Mouse (Mus musculus) liver, postnatal 0 days (tissue): Measurements from ENCODE around the gene Gfi1. TPM values are rescaled to one million over a fixed set of nuclear protein-coding genes. Genes with fewer than 3 reads are reported as not detected.

Experiments used
- ATAC-seq: fragments of 200-750 bp; cut with Nextera tagmentation; 2 replicates; pipeline ENCODE4 v1.8.0; 2017; ENCODE audit warnings: mild to moderate bottlenecking, moderate library complexity
- DNase-seq: peaks from one replicate; pipeline ENCODE4 v3.0.0-alpha.2; 2016
- H3K27ac ChIP-seq: fragments of 300-500 bp; sonication (generic); 2 replicates; pipeline ENCODE4 v1.5.1; 2014; ENCODE audit warnings: antibody characterized with exemption, moderate library complexity, mild to moderate bottlenecking, low read depth
- H3K27me3 ChIP-seq: fragments of 300-500 bp; sonication (generic); 2 replicates; pipeline ENCODE4 v1.6.1; 2014; ENCODE audit warnings: low read length, control low read depth, mixed read lengths; ENCODE audit not compliant: insufficient read depth
- H3K36me3 ChIP-seq: fragments of 300-500 bp; sonication (generic); replicated peaks from 2 replicates; pipeline ENCODE4 v1.6.1; 2014; ENCODE audit warnings: mild to moderate bottlenecking, control low read depth, low read length, moderate library complexity, mixed read lengths; ENCODE audit not compliant: insufficient read depth
- H3K4me1 ChIP-seq: fragments of 300-500 bp; sonication (generic); 2 replicates; pipeline ENCODE4 v1.6.1; 2014; ENCODE audit warnings: antibody characterized with exemption, mild to moderate bottlenecking, control low read depth; ENCODE audit not compliant: insufficient read depth
- H3K4me2 ChIP-seq: fragments of 300-500 bp; sonication (generic); 2 replicates; pipeline ENCODE4 v1.6.1; 2014; ENCODE audit warnings: low read depth, mild to moderate bottlenecking, low read length, moderate library complexity, mixed read lengths
- H3K4me3 ChIP-seq: fragments of 300-500 bp; sonication (generic); 2 replicates; pipeline ENCODE4 v1.5.1; 2014; ENCODE audit warnings: low read depth, low read length
- H3K9ac ChIP-seq: fragments of 300-500 bp; sonication (generic); replicated peaks from 2 replicates; pipeline ENCODE4 v1.6.1; 2014; ENCODE audit warnings: mild to moderate bottlenecking, moderate library complexity
- H3K9me3 ChIP-seq: fragments of 300-500 bp; sonication (generic); 2 replicates; pipeline ENCODE4 v1.6.1; 2016; ENCODE audit warnings: mild to moderate bottlenecking, control low read depth, low read length, mixed read lengths
- CTCF ChIP-seq: sonication (generic); IDR thresholded peaks from 2 replicates; pipeline ENCODE4 v1.5.1; 2016; ENCODE audit warnings: antibody characterized with exemption, low read depth
- EP300 ChIP-seq: IDR thresholded peaks from 2 replicates; pipeline ENCODE4 v1.6.1; 2016; ENCODE audit warnings: antibody characterized with exemption, low read depth, mild to moderate bottlenecking
- WGBS: fragments of 180-500 bp; shearing (Covaris S2); extraction: QIAGEN DNeasy Blood & Tissue Kit; methylation state at CpG from one replicate; pipeline ENCODE4 v1.1.7; 2014; ENCODE audit not compliant: insufficient replicate concordance; 5-methylcytosine and 5-hydroxymethylcytosine counted together
- polyA plus RNA-seq: library from polyadenylated mRNA; unstranded; fragments of >200 nt; fragmentation: Nextera tagmentation; extraction: Ambion mirVana; gene quantifications from 2 replicates; pipeline ENCODE4 v1.2.1, GENCODE M21; 2015

Gene Gfi1
- polyA plus RNA-seq, 1 experiment from 2014 or later: 1.4 TPM

- Histone ChIP-seq H3K27ac (no peak overlapping the region), H3K9ac (no peak overlapping the region), H3K9me3 (no peaks in the 10 kb centered on the region), H3K36me3 (peaks cover 22% of the 10 kb centered on the region), H3K27me3 (no peaks in the 10 kb centered on the region), H3K4me2 (no peak overlapping the region), H3K4me3 (no peak overlapping the region), H3K4me1 (peaks cover 8% of the 10 kb centered on the region)
- peak; percentile 88 for ATAC-seq
- WGBS: 35% methylated on average over 5 of the region's 5 CpGs
- no peak for DNase-seq
- TF ChIP-seq EP300: peak; percentile 97
- TF ChIP-seq CTCF: no peak
Measured at GRCm38 (mm10) chr5:107759121-107759520, 33.3 kb upstream of the Gfi1 start.

DNA sequence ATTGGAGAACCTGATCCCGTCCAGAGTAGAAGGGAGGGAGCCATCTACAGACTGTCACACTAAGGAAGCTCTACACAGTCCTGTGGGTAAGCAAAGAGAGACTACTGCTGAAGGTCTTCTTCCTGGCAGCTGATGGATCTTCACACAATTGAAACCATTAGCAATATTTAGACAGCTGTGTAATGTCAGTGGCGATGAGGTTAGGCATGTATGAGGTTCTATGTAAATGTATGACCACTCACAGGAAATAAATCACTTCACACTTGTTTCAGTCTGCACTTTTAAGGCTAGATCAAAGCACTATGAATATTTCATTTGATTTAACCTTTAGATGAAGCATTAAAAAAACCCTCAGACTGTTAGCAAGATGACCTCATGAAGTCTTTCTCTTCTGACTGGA is 30.2 kb upstream of the Gfi1 start:
- no peak overlapping the region for H3K27ac ChIP-seq
- H3K9me3 ChIP-seq: no peaks in the 10 kb centered on the region
- WGBS: 76% methylated on average over 2 of the region's 2 CpGs
- peaks cover 20% of the 10 kb centered on the region for H3K4me1 ChIP-seq
- no peak overlapping the region for H3K4me2 ChIP-seq
- no peaks in the 10 kb centered on the region for H3K27me3 ChIP-seq
- no peak overlapping the region for H3K9ac ChIP-seq
- peaks cover 21% of the 10 kb centered on the region for H3K36me3 ChIP-seq
- ATAC-seq (no peak), DNase-seq (no peak)
- no peak overlapping the region for H3K4me3 ChIP-seq
- no peak for TF ChIP-seq CTCF
- TF ChIP-seq EP300: no peak

DNA sequence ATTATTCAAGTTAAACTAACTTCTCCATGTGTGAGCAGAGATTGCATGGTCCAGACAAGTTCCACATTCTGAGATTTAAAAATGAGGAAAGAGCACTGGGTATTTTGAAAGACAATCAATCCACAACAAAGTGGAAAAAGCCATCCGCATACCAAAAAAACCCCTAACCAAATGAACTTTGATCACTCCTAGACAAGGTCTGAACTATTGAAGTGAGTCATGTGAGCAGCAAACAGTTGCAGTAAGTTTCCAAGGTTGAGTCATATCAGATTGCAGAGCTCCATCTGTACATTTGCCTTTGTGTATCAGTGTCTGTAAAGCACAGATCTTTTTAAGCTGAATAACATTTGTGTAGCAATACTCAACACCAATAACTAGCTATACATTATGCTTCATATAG is 28.9 kb upstream of the Gfi1 start:
- Histone ChIP-seq H3K36me3 (peaks cover 15% of the 10 kb centered on the region), H3K4me2 (no peak overlapping the region), H3K27me3 (no peaks in the 10 kb centered on the region), H3K4me1 (peaks cover 26% of the 10 kb centered on the region), H3K4me3 (no peak overlapping the region), H3K9ac (no peak overlapping the region), H3K27ac (no peak overlapping the region), H3K9me3 (no peaks in the 10 kb centered on the region)
- no peak for DNase-seq
- peak; percentile 61 for ATAC-seq
- TF ChIP-seq CTCF: no peak
- TF ChIP-seq EP300: no peak
- 51% methylated on average over 1 of the region's 1 CpGs for WGBS

DNA sequence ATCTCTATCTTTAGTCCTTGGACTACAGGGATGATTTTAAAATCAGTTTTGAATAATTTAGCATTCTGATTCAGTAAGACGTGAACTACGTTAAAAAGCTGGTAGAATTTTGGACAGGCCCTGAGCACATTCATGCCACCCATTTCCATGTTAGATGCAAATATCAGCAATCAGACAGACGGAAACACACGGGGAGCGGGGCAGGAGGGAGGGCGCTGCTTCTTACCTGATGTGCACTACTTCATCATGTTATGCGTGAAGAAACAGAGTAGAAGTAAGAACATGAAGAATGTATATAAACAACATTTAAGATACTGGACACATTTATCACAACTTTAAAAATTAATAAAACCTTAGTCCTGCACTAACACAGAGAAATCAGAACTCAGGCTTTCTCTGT is 27.8 kb upstream of the Gfi1 start:
- H3K4me1 ChIP-seq: peaks cover 23% of the 10 kb centered on the region
- no peaks in the 10 kb centered on the region for H3K9me3 ChIP-seq
- ATAC-seq: no peak
- no peak overlapping the region for H3K4me2 ChIP-seq
- peaks cover 8% of the 10 kb centered on the region for H3K36me3 ChIP-seq
- 0 out of 2 replicates have a peak overlapping the region, but pooled peaks have one; percentile 12 for H3K27ac ChIP-seq
- H3K4me3 ChIP-seq: no peak overlapping the region
- no peak for DNase-seq
- no peak overlapping the region for H3K9ac ChIP-seq
- no peak for TF ChIP-seq EP300
- no peak for TF ChIP-seq CTCF
- 93% methylated on average over 7 of the region's 7 CpGs for WGBS
- no peaks in the 10 kb centered on the region for H3K27me3 ChIP-seq

- DNase-seq: no peak
- Histone ChIP-seq H3K4me2 (peak overlapping the region; percentile 27), H3K4me1 (peaks cover 19% of the 10 kb centered on the region), H3K27ac (peak overlapping the region; percentile 78), H3K9me3 (no peaks in the 10 kb centered on the region), H3K4me3 (no peak overlapping the region), H3K36me3 (peaks cover 16% of the 10 kb centered on the region), H3K27me3 (no peaks in the 10 kb centered on the region), H3K9ac (no peak overlapping the region)
- WGBS: 27% methylated on average over 9 of the region's 9 CpGs
- peak; percentile 54 for ATAC-seq
- peak; percentile 34; the same call in 1 of the 2 replicates for TF ChIP-seq EP300
- no peak for TF ChIP-seq CTCF
Measured at GRCm38 (mm10) chr5:107749229-107749916, 23.5 kb upstream of the Gfi1 start.

- H3K27ac ChIP-seq: peak overlapping the region; percentile 60
Measured at GRCm38 (mm10) chr5:107739023-107739422, 13.2 kb upstream of the Gfi1 start.

More at GRCm38 (mm10) chr5:107739023-107739422, 13.2 kb upstream of the Gfi1 start:
- TF ChIP-seq CTCF (no peak), EP300 (peak; percentile 49; the same call in 1 of the 2 replicates)
- no peaks in the 10 kb centered on the region for H3K4me1 ChIP-seq
- H3K9me3 ChIP-seq: no peaks in the 10 kb centered on the region
- H3K4me3 ChIP-seq: no peak overlapping the region
- H3K36me3 ChIP-seq: peaks cover 9% of the 10 kb centered on the region
- ATAC-seq (peak; percentile 46), DNase-seq (peak; percentile 34)
- no peak overlapping the region for H3K4me2 ChIP-seq
- WGBS: 73% methylated on average over 5 of the region's 5 CpGs
- no peak overlapping the region for H3K9ac ChIP-seq
- H3K27me3 ChIP-seq: no peaks in the 10 kb centered on the region
